Mouse (Mus musculus) bone marrow, adult 2 months (tissue): ENCODE data around the gene Capzb. TPM values are rescaled to one million over a fixed set of nuclear protein-coding genes. Genes with fewer than 3 reads are reported as not detected.

ENCODE experiments used
- H3K27ac ChIP-seq: fragments of 200-500 bp; 2 replicates; pipeline ENCODE4 v1.5.1; 2012; ENCODE audit warnings: low read depth, mild to moderate bottlenecking, control low read depth, inconsistent platforms, low read length; ENCODE audit not compliant: control insufficient read depth, poor library complexity, insufficient read depth
- H3K4me1 ChIP-seq: fragments of 200-500 bp; 2 replicates; pipeline ENCODE4 v1.6.1; 2011; ENCODE audit warnings: low read length; ENCODE audit not compliant: control insufficient read depth, insufficient read depth
- H3K4me3 ChIP-seq: fragments of 200-500 bp; replicated peaks from 2 replicates; pipeline ENCODE3; 2011; ENCODE audit warnings: mild to moderate bottlenecking, low read depth, low read length, control low read depth; ENCODE audit not compliant: control insufficient read depth
- CTCF ChIP-seq: fragments of 200-500 bp; IDR thresholded peaks from 2 replicates; pipeline ENCODE4 v1.5.1; 2011; ENCODE audit warnings: low read length, control low read depth; ENCODE audit not compliant: control insufficient read depth, insufficient read depth
- POLR2A ChIP-seq: fragments of 200-500 bp; IDR thresholded peaks from 2 replicates; pipeline ENCODE4 v1.6.1; 2011; ENCODE audit warnings: low read depth, mild to moderate bottlenecking, control low read depth, low read length, borderline replicate concordance; ENCODE audit not compliant: control insufficient read depth
- WGBS: fragments of 180-500 bp; shearing (Covaris S2); methylation state at CpG from one replicate; pipeline ENCODE4 v1.1.7; 2018; 5-methylcytosine and 5-hydroxymethylcytosine counted together
- polyA plus RNA-seq: library from polyadenylated mRNA; stranded (reverse); fragments of >200 nt; gene quantifications from 2 replicates; pipeline ENCODE4 v1.2.4, GENCODE M21; 2011; ENCODE audit warnings: low replicate concordance; ENCODE audit not compliant: missing spikeins, insufficient read depth, insufficient read length

Capzb gene
- polyA plus RNA-seq, 1 experiment, result 160 TPM

DNA sequence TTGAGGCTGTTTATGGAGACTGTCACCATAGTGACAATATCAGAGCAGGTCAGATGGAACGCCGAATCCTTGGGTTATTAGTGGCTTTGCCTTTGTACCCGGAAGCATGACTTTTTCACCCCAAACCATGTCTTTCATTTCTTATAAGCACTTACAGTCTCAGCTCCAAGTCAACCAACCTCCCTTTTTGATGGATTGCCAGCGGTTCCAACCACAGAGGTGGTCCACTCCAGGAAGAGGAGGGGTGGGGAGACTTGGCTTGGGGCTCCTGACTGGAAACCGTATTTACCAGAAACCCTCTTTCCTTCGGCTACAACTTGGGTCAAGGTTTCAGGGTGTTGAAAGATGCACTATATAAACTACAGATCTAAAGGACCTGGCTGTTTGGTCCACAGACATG is 16.7 kb upstream of the Capzb start:
- no peak for TF ChIP-seq CTCF
- no peak for TF ChIP-seq POLR2A
- H3K27ac ChIP-seq, result no peak overlapping the region
- H3K4me3 ChIP-seq, result no peak overlapping the region
- no peaks in the 10 kb centered on the region for H3K4me1 ChIP-seq
- WGBS, result 19% methylated on average over 6 of the region's 6 CpGs

GRCm38 (mm10) chr4:139177921-139178320 is 14.8 kb upstream of the Capzb start:
- Histone ChIP-seq H3K27ac (no peak overlapping the region), H3K4me1 (no peaks in the 10 kb centered on the region), H3K4me3 (no peak overlapping the region)
- WGBS, result 93% methylated on average over 3 of the region's 3 CpGs
- TF ChIP-seq CTCF, result no peak
- TF ChIP-seq POLR2A, result no peak

DNA sequence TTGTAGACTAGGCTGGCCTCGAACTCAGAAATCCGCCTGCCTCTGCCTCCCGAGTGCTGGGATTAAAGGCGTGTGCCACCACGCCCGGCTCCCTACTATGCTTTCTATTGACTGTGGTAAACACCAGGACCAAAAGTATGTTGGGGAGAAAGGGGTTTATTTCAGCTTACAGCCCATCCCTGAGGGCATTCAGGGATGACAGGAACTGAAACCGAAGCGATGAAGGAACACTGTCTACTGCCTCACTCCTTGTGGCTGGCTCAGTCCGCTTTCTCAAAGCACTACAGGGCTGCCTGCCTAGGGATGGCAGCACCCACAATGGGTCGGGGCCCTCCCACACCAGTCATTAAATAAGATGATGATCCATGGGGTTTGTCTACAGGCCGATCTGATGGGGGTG is 14.3 kb upstream of the Capzb start:
- TF ChIP-seq CTCF (no peak), POLR2A (no peak)
- no peaks in the 10 kb centered on the region for H3K4me1 ChIP-seq
- H3K27ac ChIP-seq, result no peak overlapping the region
- 89% methylated on average over 11 of the region's 11 CpGs for WGBS
- no peak overlapping the region for H3K4me3 ChIP-seq

- Histone ChIP-seq H3K4me3 (no peak overlapping the region), H3K27ac (no peak overlapping the region), H3K4me1 (no peaks in the 10 kb centered on the region)
- TF ChIP-seq CTCF, result no peak
- no peak for TF ChIP-seq POLR2A
- WGBS, result 79% methylated on average over 2 of the region's 2 CpGs
These were observed 13.5 kb upstream of the Capzb start for GRCm38 (mm10) chr4:139179218-139179617.

- Histone ChIP-seq H3K27ac (no peak overlapping the region), H3K4me3 (no peak overlapping the region), H3K4me1 (no peaks in the 10 kb centered on the region)
- TF ChIP-seq POLR2A, result no peak
- no peak for TF ChIP-seq CTCF
- WGBS, result 68% methylated on average over 17 of the region's 17 CpGs
These were observed 12.7 kb upstream of the Capzb start for GRCm38 (mm10) chr4:139179731-139180625.

DNA sequence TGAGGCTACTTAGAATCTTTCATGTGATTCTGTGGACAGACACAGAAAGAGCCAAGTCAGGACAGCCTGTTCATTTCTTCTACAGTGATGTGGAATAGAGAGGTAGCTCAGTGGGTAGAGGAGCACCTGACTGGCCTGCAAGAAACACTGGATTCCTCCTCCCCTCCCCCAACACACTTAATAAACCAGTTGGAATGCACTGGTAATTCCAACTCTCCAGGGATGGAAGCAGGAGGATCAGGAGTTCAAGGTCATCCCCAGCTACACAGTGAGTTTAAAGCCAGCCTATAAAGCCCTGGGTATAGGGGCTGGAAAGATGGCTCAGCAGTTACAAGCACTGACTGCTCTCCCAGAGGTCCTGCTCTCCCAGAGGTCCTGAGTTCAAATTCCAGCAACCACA is 10.2 kb upstream of the Capzb start:
- Histone ChIP-seq H3K4me1 (no peaks in the 10 kb centered on the region; the same call in 1 of the 2 replicates), H3K4me3 (no peak overlapping the region), H3K27ac (no peak overlapping the region)
- TF ChIP-seq POLR2A, result no peak
- TF ChIP-seq CTCF, result no peak

GRCm38 (mm10) chr4:139185766-139186442 is 6.8 kb upstream of the Capzb start:
- no peak overlapping the region for H3K4me3 ChIP-seq
- peaks cover 2% of the 10 kb centered on the region for H3K4me1 ChIP-seq
- H3K27ac ChIP-seq, result no peak overlapping the region
- TF ChIP-seq CTCF (no peak), POLR2A (no peak)
- WGBS, result 82% methylated on average over 5 of the region's 5 CpGs

DNA sequence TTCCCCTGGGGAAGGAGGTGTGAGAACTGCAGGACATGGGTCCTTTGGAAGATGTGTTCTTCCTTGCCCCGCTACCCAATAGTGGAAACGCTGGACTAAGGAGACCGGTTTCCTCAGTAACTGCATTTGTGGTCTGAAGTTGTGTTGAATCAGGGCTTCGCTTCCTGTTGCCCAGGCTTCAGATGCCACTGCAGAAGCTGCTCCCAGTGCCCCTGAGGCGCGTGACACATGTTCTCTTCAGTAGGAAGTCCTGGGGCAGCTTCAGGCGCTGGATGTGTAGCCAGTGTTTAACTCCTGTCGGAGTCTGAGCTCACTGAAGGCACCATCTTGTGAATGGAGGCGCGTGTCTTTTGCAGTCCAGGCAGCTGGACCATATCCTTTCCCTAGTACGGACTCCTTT is 4.8 kb upstream of the Capzb start:
- no peak overlapping the region; the same call in 1 of the 2 replicates for H3K27ac ChIP-seq
- WGBS, result 14% methylated on average over 11 of the region's 11 CpGs
- no peak for TF ChIP-seq CTCF
- no peak for TF ChIP-seq POLR2A
- H3K4me1 ChIP-seq, result peaks cover 4% of the 10 kb centered on the region
- no peak overlapping the region for H3K4me3 ChIP-seq
